Mouse (Mus musculus) E14TG2a.4 (cell line): ENCODE data around the gene Slc2a9.

Source experiments
- H3K27me3 ChIP-seq: 2 replicates; pipeline ENCODE4 v1.6.1; 2014; ENCODE audit warnings: low read length, control low read depth; ENCODE audit not compliant: insufficient read depth
- H3K36me3 ChIP-seq: 2 replicates; pipeline ENCODE4 v1.6.1; 2014; ENCODE audit warnings: low read length, control low read depth; ENCODE audit not compliant: insufficient read depth
- H3K4me1 ChIP-seq: replicated peaks from 2 replicates; pipeline ENCODE4 v1.6.1; 2014; ENCODE audit warnings: low read depth, low read length, control low read depth
- H3K4me3 ChIP-seq: replicated peaks from 2 replicates; pipeline ENCODE4 v1.5.1; 2014; ENCODE audit warnings: mild to moderate bottlenecking, low read length
- H3K9me3 ChIP-seq: 2 replicates; pipeline ENCODE4 v1.6.1; 2014; ENCODE audit warnings: low read length, control low read depth
- CTCF ChIP-seq: conservative IDR thresholded peaks from 2 replicates; pipeline ENCODE4 v1.5.1; 2014; ENCODE audit warnings: low read length
- NANOG ChIP-seq: IDR thresholded peaks from 2 replicates; pipeline ENCODE4 v1.6.1; 2014; ENCODE audit warnings: borderline replicate concordance, low read length, mixed read lengths
- POU5F1 ChIP-seq: IDR thresholded peaks from 2 replicates; pipeline ENCODE4 v1.6.1; 2014; ENCODE audit warnings: low read length, borderline replicate concordance

Gene Slc2a9

GRCm38 (mm10) chr5:38512991-38513390 lies 10.0 kb upstream of the Slc2a9 start:
- H3K4me3 ChIP-seq, result no peak overlapping the region
- no peaks in the 10 kb centered on the region for H3K36me3 ChIP-seq
- TF ChIP-seq NANOG (peak; percentile 42; the same call in 1 of the 2 replicates), CTCF (no peak)
- peaks cover 16% of the 10 kb centered on the region for H3K4me1 ChIP-seq
- H3K27me3 ChIP-seq, result peaks cover 19% of the 10 kb centered on the region
- H3K9me3 ChIP-seq, result no peaks in the 10 kb centered on the region

- no peaks in the 10 kb centered on the region; the same call in 1 of the 2 replicates for H3K4me1 ChIP-seq
- H3K27me3 ChIP-seq, result peaks cover 19% of the 10 kb centered on the region
- no peak overlapping the region for H3K4me3 ChIP-seq
- H3K9me3 ChIP-seq, result no peaks in the 10 kb centered on the region
- no peak for TF ChIP-seq POU5F1
- TF ChIP-seq NANOG, result no peak
- no peak for TF ChIP-seq CTCF
- H3K36me3 ChIP-seq, result no peaks in the 10 kb centered on the region
These were observed 6.6 kb upstream of the Slc2a9 start for GRCm38 (mm10) chr5:38509568-38509967.

GRCm38 (mm10) chr5:38505435-38505765 lies 2.5 kb upstream of the Slc2a9 start:
- no peak overlapping the region for H3K4me3 ChIP-seq
- H3K4me1 ChIP-seq, result no peaks in the 10 kb centered on the region; the same call in 1 of the 2 replicates
- H3K27me3 ChIP-seq, result 0 out of 2 replicates have a peak, but pooled peaks cover 3% of the 10 kb centered on the region
- H3K36me3 ChIP-seq, result no peaks in the 10 kb centered on the region
- no peak for TF ChIP-seq POU5F1
- TF ChIP-seq CTCF, result no peak
- no peak for TF ChIP-seq NANOG
- H3K9me3 ChIP-seq, result no peaks in the 10 kb centered on the region

- H3K27me3 ChIP-seq, result 0 out of 2 replicates have a peak, but pooled peaks cover 3% of the 10 kb centered on the region
- H3K4me3 ChIP-seq, result no peak overlapping the region
- H3K9me3 ChIP-seq, result no peaks in the 10 kb centered on the region
- no peak for TF ChIP-seq POU5F1
- TF ChIP-seq NANOG, result no peak
- no peak for TF ChIP-seq CTCF
- no peaks in the 10 kb centered on the region for H3K36me3 ChIP-seq
- no peaks in the 10 kb centered on the region; the same call in 1 of the 2 replicates for H3K4me1 ChIP-seq
These were observed 1.9 kb upstream of the Slc2a9 start for GRCm38 (mm10) chr5:38504747-38505434.

- TF ChIP-seq CTCF, result no peak
- Histone ChIP-seq H3K4me1 (no peaks in the 10 kb centered on the region; the same call in 1 of the 2 replicates), H3K27me3 (no peaks in the 10 kb centered on the region), H3K4me3 (no peak overlapping the region), H3K9me3 (no peaks in the 10 kb centered on the region), H3K36me3 (no peaks in the 10 kb centered on the region)
These were observed 1.2 kb upstream of the Slc2a9 start for GRCm38 (mm10) chr5:38504116-38504515.

- Histone ChIP-seq H3K36me3 (no peaks in the 10 kb centered on the region), H3K4me1 (no peaks in the 10 kb centered on the region; the same call in 1 of the 2 replicates), H3K27me3 (no peaks in the 10 kb centered on the region), H3K4me3 (no peak overlapping the region), H3K9me3 (peaks cover 10% of the 10 kb centered on the region)
- TF ChIP-seq NANOG, result no peak
- TF ChIP-seq CTCF, result no peak
- TF ChIP-seq POU5F1, result no peak
These were observed 2.9 kb downstream of the Slc2a9 start for GRCm38 (mm10) chr5:38500043-38500442.

- Histone ChIP-seq H3K4me3 (no peak overlapping the region), H3K27me3 (no peaks in the 10 kb centered on the region), H3K4me1 (no peaks in the 10 kb centered on the region; the same call in 1 of the 2 replicates), H3K36me3 (no peaks in the 10 kb centered on the region), H3K9me3 (peaks cover 17% of the 10 kb centered on the region)
- TF ChIP-seq POU5F1, result no peak
- no peak for TF ChIP-seq NANOG
- no peak for TF ChIP-seq CTCF
These were observed 3.6 kb downstream of the Slc2a9 start for GRCm38 (mm10) chr5:38499316-38499811.

- Histone ChIP-seq H3K9me3 (peaks cover 26% of the 10 kb centered on the region), H3K4me3 (no peak overlapping the region), H3K27me3 (no peaks in the 10 kb centered on the region), H3K4me1 (no peaks in the 10 kb centered on the region; the same call in 1 of the 2 replicates), H3K36me3 (no peaks in the 10 kb centered on the region)
- no peak for TF ChIP-seq NANOG
- no peak for TF ChIP-seq POU5F1
- TF ChIP-seq CTCF, result no peak
These were observed 4.5 kb downstream of the Slc2a9 start for GRCm38 (mm10) chr5:38498479-38498878.
